Mouse (Mus musculus) gastrocnemius, postnatal 14 days (tissue): Measurements from ENCODE around the gene Thada. TPM values are rescaled to one million over a fixed set of nuclear protein-coding genes. Genes with fewer than 3 reads are reported as not detected.

Experiments
- DNase-seq: peaks from one replicate; pipeline ENCODE4 v3.0.0; 2021; ENCODE audit warnings: mixed read lengths
- intact Hi-C: fragments of 180-260 bp; cut with DNase I; formaldehyde crosslinking; loops from one replicate; pipeline ENCODE4 v1.15.1; 2025; ENCODE audit warnings: low total_unique reads
- total RNA-seq, 2 experiments: library from RNA; stranded (reverse); gene quantifications; 2 replicates each; pipeline ENCODE4 v1.2.3; 2021

Thada gene
- total RNA-seq, 2 experiments from 2014 or later: 5.1 to 5.5 TPM

GRCm38 (mm10) chr17:84147183-84148108 lies 318.6 kb downstream of the Thada start:
- intact Hi-C loops: no loop called here
- no peak for DNase-seq

- intact Hi-C loops: no loop called here
- DNase-seq: no peak
Observed at GRCm38 (mm10) chr17:84146458-84147182, 319.4 kb downstream of the Thada start.

- intact Hi-C loops: no loop called here
- DNase-seq: no peak
Observed at GRCm38 (mm10) chr17:84145826-84146287, 320.1 kb downstream of the Thada start.

- no peak for DNase-seq
- intact Hi-C loops: no loop called here
Observed at GRCm38 (mm10) chr17:84144762-84145599, 321.0 kb downstream of the Thada start.

- DNase-seq: no peak
- intact Hi-C loops: no loop called here
Observed at GRCm38 (mm10) chr17:84144130-84144529, 321.9 kb downstream of the Thada start.

GRCm38 (mm10) chr17:84143219-84143844 lies 322.7 kb downstream of the Thada start:
- intact Hi-C loops: no loop called here
- no peak for DNase-seq

GRCm38 (mm10) chr17:84141691-84142090 lies 324.3 kb downstream of the Thada start:
- DNase-seq: no peak

GRCm38 (mm10) chr17:84140822-84141507 lies 325.0 kb downstream of the Thada start:
- no peak for DNase-seq
- intact Hi-C loops: no loop called here

More at GRCm38 (mm10) chr17:84141691-84142090, 324.3 kb downstream of the Thada start:
- intact Hi-C loops: no loop called here

Other genes starting within 250 kb of the Thada start
- gene Plekhh2, start 45.7 kb upstream of the Thada start, total RNA-seq: 1 to 10 TPM; 3.6 to 3.8 TPM
- gene Dync2li1, start 160.3 kb upstream of the Thada start, total RNA-seq: 1 to 10 TPM; 3.1 to 3.5 TPM
- gene Abcg8, start 210.1 kb upstream of the Thada start, total RNA-seq: not detected
- gene Abcg5, start 216.8 kb upstream of the Thada start, total RNA-seq: not detected